In the genomic region with DNA sequence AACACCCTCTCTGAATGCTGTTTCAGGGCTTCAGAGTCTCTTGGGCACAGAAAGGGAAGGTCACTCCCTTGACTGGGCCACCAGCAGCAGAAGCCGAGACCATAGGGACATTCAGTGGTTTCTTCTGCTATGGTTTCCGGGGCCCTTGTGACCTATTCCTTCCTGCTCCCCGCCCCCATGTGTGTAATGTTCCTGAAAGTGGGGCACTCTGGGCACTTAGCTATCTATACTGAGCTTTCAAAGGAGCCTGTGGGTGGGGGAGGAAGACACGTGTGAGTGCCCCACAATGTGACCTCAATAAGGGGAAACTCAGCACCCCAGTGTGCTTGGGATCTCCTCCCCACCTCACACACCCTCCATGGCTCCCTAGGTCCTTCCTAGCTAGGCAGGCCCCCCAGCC, we compare ENCODE assay signal across 11 mouse cellular contexts. TPM values are rescaled to one million over a fixed set of nuclear protein-coding genes. Genes with fewer than 3 reads are reported as not detected.
A peak's percentile ranks its signal among the peaks of the same experiment; 100 is the strongest.
DNase-seq lines count a peak whose midpoint lies in the region; ATAC-seq lines count a peak whose summit lies in the region.
"Had no signal": no experiment of that assay in that cellular context is flagged by ENCODE, and none has a peak within 500 bp of the region (broad histone marks: within the 10 kb centered on the region; RNA-seq: fewer than 3 reads in every experiment).

No protein-coding gene starts in this region.

- no peaks in the 10 kb centered on the region for H3K36me3 ChIP-seq in liver, embryonic 12.5 days
- H3K36me3 ChIP-seq in forebrain, embryonic 15.5 days = no peaks in the 10 kb centered on the region
- H3K36me3 ChIP-seq: forebrain, embryonic 12.5 days; neural tube, embryonic 12.5 days had no signal

- peak overlapping the region; percentile 32 for H3K4me2 ChIP-seq in liver, embryonic 12.5 days
- no peak overlapping the region for H3K4me2 ChIP-seq in forebrain, embryonic 15.5 days (replicated peaks)
- H3K4me2 ChIP-seq: forebrain, embryonic 12.5 days; neural tube, embryonic 12.5 days had no signal

- H3K9ac ChIP-seq in liver, embryonic 12.5 days = 0 out of 2 replicates have a peak overlapping the region, but pooled peaks have one; percentile 27
- H3K9ac ChIP-seq in forebrain, embryonic 15.5 days (replicated peaks) = no peak overlapping the region
- H3K9ac ChIP-seq: forebrain, embryonic 12.5 days; neural tube, embryonic 12.5 days had no signal

- H3K4me3 ChIP-seq in liver, embryonic 12.5 days = no peak overlapping the region
- H3K4me3 ChIP-seq in forebrain, embryonic 15.5 days = no peak overlapping the region
- H3K4me3 ChIP-seq: forebrain, embryonic 12.5 days; neural tube, embryonic 12.5 days had no signal

- H3K27me3 ChIP-seq in liver, embryonic 12.5 days (replicated peaks) = peaks cover 60% of the 10 kb centered on the region
- H3K27me3 ChIP-seq in forebrain, embryonic 15.5 days = peaks cover 27% of the 10 kb centered on the region

- ATAC-seq in liver, embryonic 12.5 days = no peak
- peak; percentile 37; the same call in 1 of the 2 replicates for ATAC-seq in neutrophil, adult 5-6 weeks (ENCODE audit: extremely low read depth, insufficient number of reproducible peaks, low FRiP score, poor library complexity, severe bottlenecking)
- ATAC-seq in forebrain, embryonic 15.5 days (replicated peaks) = no peak

- 22% methylated on average over 4 of the region's 4 CpGs for WGBS in liver, embryonic 12.5 days (ENCODE audit: insufficient replicate concordance)
- WGBS in forebrain, embryonic 15.5 days = 70% methylated on average over 4 of the region's 4 CpGs

- H3K27ac ChIP-seq in liver, embryonic 12.5 days = peak overlapping the region; percentile 56; the same call in 1 of the 2 replicates
- H3K27ac ChIP-seq in forebrain, embryonic 15.5 days (replicated peaks) = no peak overlapping the region
- H3K27ac ChIP-seq: forebrain, embryonic 12.5 days; neural tube, embryonic 12.5 days had no signal

- intact Hi-C loops in gastrocnemius, postnatal 36 days (cut with DNase I) = no loop called here

- DNase-seq in heart, adult 11 months = peak; percentile 98
- DNase-seq in heart, postnatal 4 days = no peak
- DNase-seq in CD4-positive helper T cell, adult 2 months (ENCODE audit: low read depth, low spot score) = peak; percentile 77
- DNase-seq in gastrocnemius, postnatal 36 days = no peak
- no peak for DNase-seq in frontal cortex, adult 2 months (ENCODE audit: extremely low spot score in 1 of 2, low spot score in 1 of 2)

- peaks cover 85% of the 10 kb centered on the region for H3K4me1 ChIP-seq in liver, embryonic 12.5 days
- H3K4me1 ChIP-seq in forebrain, embryonic 15.5 days = peaks cover 16% of the 10 kb centered on the region

- no peaks in the 10 kb centered on the region for H3K9me3 ChIP-seq in liver, embryonic 12.5 days (replicated peaks)
- no peaks in the 10 kb centered on the region for H3K9me3 ChIP-seq in forebrain, embryonic 15.5 days
- H3K9me3 ChIP-seq: forebrain, embryonic 12.5 days; neural tube, embryonic 12.5 days had no signal

RNA-seq across cellular contexts. Expression of gene Mast3, which starts 1.7 kb away (rescaled TPM):
- total RNA-seq in heart, postnatal 4 days (2021) = 1 to 10 TPM; 8.4 to 8.9 TPM
- 9.8 and 10.4 TPM in 2 replicates for polyA plus RNA-seq in liver, embryonic 12.5 days (2016; fragmentation: Nextera tagmentation; extraction: Ambion mirVana)
- 30.7 and 40.2 TPM in 2 replicates for total RNA-seq in neutrophil, adult 5-6 weeks (2017)
- 24.6 and 25.0 TPM in 2 replicates for polyA plus RNA-seq in forebrain, embryonic 15.5 days (2015; fragmentation: Nextera tagmentation; extraction: Ambion mirVana)
- 1 to 10 TPM; 2.9 to 4.1 TPM for total RNA-seq in gastrocnemius, postnatal 36 days (2021)
- polyA plus RNA-seq in frontal cortex, adult 2 months (2012; rRNA removed) = 178 and 202 TPM in 2 replicates

RNA-seq across cellular contexts. Expression of gene Il12rb1, which starts 1.7 kb away (rescaled TPM):
- under 1 TPM in 1 of 2 experiments, not detected in 1; 0.12 TPM for total RNA-seq in heart, postnatal 4 days (2021)
- polyA plus RNA-seq in liver, embryonic 12.5 days (2016; fragmentation: Nextera tagmentation; extraction: Ambion mirVana) = 0.18 and 0.22 TPM in 2 replicates
- total RNA-seq in neutrophil, adult 5-6 weeks (2017) = 0.98 and 3.1 TPM in 2 replicates
- polyA plus RNA-seq in forebrain, embryonic 15.5 days (2015; fragmentation: Nextera tagmentation; extraction: Ambion mirVana) = 0.08 and 0.18 TPM in 2 replicates
- total RNA-seq in gastrocnemius, postnatal 36 days (2021) = under 1 TPM in 1 of 2 experiments, not detected in 1; 0.15 TPM
- polyA plus RNA-seq in frontal cortex, adult 2 months (2012; rRNA removed) = 0.48 and 0.71 TPM in 2 replicates
- polyA plus RNA-seq: forebrain, embryonic 12.5 days; heart, embryonic 14.5 days; neural tube, embryonic 12.5 days had no signal

RNA-seq across cellular contexts. Expression of gene Pik3r2, which starts 30.0 kb away (rescaled TPM):
- total RNA-seq in heart, postnatal 4 days (2021) = 10 to 100 TPM; 36.0 to 39.2 TPM
- 23.3 and 27.3 TPM in 2 replicates for polyA plus RNA-seq in liver, embryonic 12.5 days (2016; fragmentation: Nextera tagmentation; extraction: Ambion mirVana)
- total RNA-seq in neutrophil, adult 5-6 weeks (2017) = 19.9 and 20.3 TPM in 2 replicates
- 126 and 127 TPM in 2 replicates for polyA plus RNA-seq in forebrain, embryonic 15.5 days (2015; fragmentation: Nextera tagmentation; extraction: Ambion mirVana)
- 10 to 100 TPM; 14.3 to 16.1 TPM for total RNA-seq in gastrocnemius, postnatal 36 days (2021)
- 180 and 183 TPM in 2 replicates for polyA plus RNA-seq in frontal cortex, adult 2 months (2012; rRNA removed)

RNA-seq across cellular contexts. Expression of gene Arrdc2, which starts 33.0 kb away (rescaled TPM):
- 1 to 10 TPM; 5.1 to 7.5 TPM for total RNA-seq in heart, postnatal 4 days (2021)
- polyA plus RNA-seq in liver, embryonic 12.5 days (2016; fragmentation: Nextera tagmentation; extraction: Ambion mirVana) = 16.1 and 17.8 TPM in 2 replicates
- total RNA-seq in neutrophil, adult 5-6 weeks (2017) = 20.7 and 24.9 TPM in 2 replicates
- polyA plus RNA-seq in forebrain, embryonic 15.5 days (2015; fragmentation: Nextera tagmentation; extraction: Ambion mirVana) = 9.0 and 9.6 TPM in 2 replicates
- total RNA-seq in gastrocnemius, postnatal 36 days (2021) = 10 to 100 TPM; 47.9 to 92.8 TPM
- polyA plus RNA-seq in frontal cortex, adult 2 months (2012; rRNA removed) = 24.6 and 27.8 TPM in 2 replicates

RNA-seq across cellular contexts. Expression of gene Mpv17l2, which starts 45.8 kb away (rescaled TPM):
- 10 to 100 TPM; 35.8 to 37.9 TPM for total RNA-seq in heart, postnatal 4 days (2021)
- 52.2 and 52.7 TPM in 2 replicates for polyA plus RNA-seq in liver, embryonic 12.5 days (2016; fragmentation: Nextera tagmentation; extraction: Ambion mirVana)
- 4.5 and 4.8 TPM in 2 replicates for total RNA-seq in neutrophil, adult 5-6 weeks (2017)
- 51.5 and 57.7 TPM in 2 replicates for polyA plus RNA-seq in forebrain, embryonic 15.5 days (2015; fragmentation: Nextera tagmentation; extraction: Ambion mirVana)
- total RNA-seq in gastrocnemius, postnatal 36 days (2021) = 10 to 100 TPM; 20.7 to 21.4 TPM
- 47.6 and 60.6 TPM in 2 replicates for polyA plus RNA-seq in frontal cortex, adult 2 months (2012; rRNA removed)

Comparison
In these comparisons a context has a peak if more than half of its experiments do, and no peak if none do; other contexts are left out.
1. DNase-seq: peak in heart, adult 11 months (single experiment) and CD4-positive helper T cell, adult 2 months (single experiment); none in heart, postnatal 4 days (single experiment), gastrocnemius, postnatal 36 days (0 of 2) and frontal cortex, adult 2 months (0 of 2).